Mouse (Mus musculus): ENCODE results near the gene Rnf31. TPM values are rescaled to one million over a fixed set of nuclear protein-coding genes. Genes with fewer than 3 reads are reported as not detected.

Rnf31 gene
- polyA plus RNA-seq (2016; fragmentation: Nextera tagmentation; extraction: Ambion mirVana), result 21.2 and 23.2 TPM in 2 replicates

GRCm38 (mm10) chr14:55591331-55591891 lies at the start of gene Rnf31:
TSS of gene Rnf31 (plus strand) at chr14:55591708.
- H3K9me3 ChIP-seq, result no peaks in the 10 kb centered on the region
- peaks cover 33% of the 10 kb centered on the region for H3K4me1 ChIP-seq (replicated peaks)
- peak; percentile 91 for DNase-seq (ENCODE audit: low spot score)
- H3K36me3 ChIP-seq, result peaks cover 54% of the 10 kb centered on the region
- H3K4me3 ChIP-seq, result peak within 1 kb of the TSS; percentile 86
- no peaks in the 10 kb centered on the region for H3K27me3 ChIP-seq (ENCODE audit: insufficient read depth, poor library complexity, severe bottlenecking)
- WGBS, result under 1% methylated on average over 33 of the region's 33 CpGs
- H3K27ac ChIP-seq, result peak within 1 kb of the TSS; percentile 94

GRCm38 (mm10) chr14:55542268-55542667 lies 49.2 kb upstream of the Rnf31 start:
- Histone ChIP-seq H3K36me3 (peaks cover 32% of the 10 kb centered on the region), H3K27me3 (ENCODE audit: insufficient read depth, poor library complexity, severe bottlenecking) (no peaks in the 10 kb centered on the region), H3K27ac (no peak overlapping the region), H3K9me3 (no peaks in the 10 kb centered on the region), H3K4me3 (no peak overlapping the region), H3K4me1 (replicated peaks) (peaks cover 22% of the 10 kb centered on the region)
- no peak for DNase-seq (ENCODE audit: low spot score)
- 95% methylated on average over 12 of the region's 12 CpGs for WGBS

- Histone ChIP-seq H3K27ac (no peak overlapping the region), H3K36me3 (peaks cover 52% of the 10 kb centered on the region)
Measured at GRCm38 (mm10) chr14:55544334-55544733, 47.2 kb upstream of the Rnf31 start.

GRCm38 (mm10) chr14:55550191-55550590 lies 41.3 kb upstream of the Rnf31 start:
- peaks cover 44% of the 10 kb centered on the region for H3K36me3 ChIP-seq
- H3K9me3 ChIP-seq, result no peaks in the 10 kb centered on the region
- H3K27me3 ChIP-seq (ENCODE audit: insufficient read depth, poor library complexity, severe bottlenecking), result no peaks in the 10 kb centered on the region
- DNase-seq (ENCODE audit: low spot score), result no peak
- no peaks in the 10 kb centered on the region for H3K4me1 ChIP-seq (replicated peaks)
- H3K27ac ChIP-seq, result no peak overlapping the region
- no peak overlapping the region for H3K4me3 ChIP-seq
- 90% methylated on average over 6 of the region's 6 CpGs for WGBS

More at GRCm38 (mm10) chr14:55544334-55544733, 47.2 kb upstream of the Rnf31 start:
- Histone ChIP-seq H3K27me3 (ENCODE audit: insufficient read depth, poor library complexity, severe bottlenecking) (no peaks in the 10 kb centered on the region), H3K4me1 (replicated peaks) (peaks cover 22% of the 10 kb centered on the region), H3K9me3 (no peaks in the 10 kb centered on the region), H3K4me3 (no peak overlapping the region)
- DNase-seq (ENCODE audit: low spot score), result no peak
- 93% methylated on average over 9 of the region's 9 CpGs for WGBS

DNA sequence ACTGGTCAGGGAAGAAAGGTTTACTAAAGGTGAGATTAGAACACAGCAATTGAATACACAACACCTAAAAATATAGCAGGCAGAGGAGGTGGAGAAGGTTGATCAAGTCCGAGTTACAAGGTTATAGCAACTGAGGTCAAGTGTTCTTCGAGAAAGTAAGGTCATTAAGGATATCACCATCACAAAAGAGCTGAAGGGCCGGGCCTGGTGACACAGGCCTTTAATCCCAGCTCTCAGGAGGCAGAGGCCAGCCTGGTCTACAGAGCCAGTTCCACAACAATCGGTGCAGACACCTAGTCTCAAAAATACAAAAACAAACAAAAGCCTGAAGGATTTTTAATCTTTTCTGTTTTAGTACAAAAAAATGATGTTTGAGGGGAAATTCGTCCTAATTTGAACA lies 40.2 kb upstream of the Rnf31 start:
- DNase-seq (ENCODE audit: low spot score), result no peak
- Histone ChIP-seq H3K27me3 (ENCODE audit: insufficient read depth, poor library complexity, severe bottlenecking) (no peaks in the 10 kb centered on the region), H3K4me3 (no peak overlapping the region), H3K4me1 (replicated peaks) (no peaks in the 10 kb centered on the region), H3K9me3 (no peaks in the 10 kb centered on the region), H3K36me3 (peaks cover 32% of the 10 kb centered on the region), H3K27ac (no peak overlapping the region)
- 70% methylated on average over 5 of the region's 5 CpGs for WGBS

GRCm38 (mm10) chr14:55551794-55552193 lies 39.7 kb upstream of the Rnf31 start:
- H3K9me3 ChIP-seq, result no peaks in the 10 kb centered on the region
- no peaks in the 10 kb centered on the region for H3K27me3 ChIP-seq (ENCODE audit: insufficient read depth, poor library complexity, severe bottlenecking)
- H3K36me3 ChIP-seq, result peaks cover 29% of the 10 kb centered on the region
- DNase-seq (ENCODE audit: low spot score), result no peak
- WGBS, result 92% methylated on average over 8 of the region's 8 CpGs
- no peak overlapping the region for H3K27ac ChIP-seq
- peaks cover under 1% of the 10 kb centered on the region; the same call in 1 of the 2 replicates for H3K4me1 ChIP-seq (replicated peaks)
- H3K4me3 ChIP-seq, result no peak overlapping the region

- Histone ChIP-seq H3K27me3 (ENCODE audit: insufficient read depth, poor library complexity, severe bottlenecking) (no peaks in the 10 kb centered on the region), H3K9me3 (no peaks in the 10 kb centered on the region), H3K4me3 (no peak overlapping the region), H3K36me3 (0 out of 2 replicates have a peak, but pooled peaks cover 2% of the 10 kb centered on the region), H3K27ac (no peak overlapping the region), H3K4me1 (replicated peaks) (peaks cover 8% of the 10 kb centered on the region; the same call in 1 of the 2 replicates)
- DNase-seq (ENCODE audit: low spot score), result no peak
Measured at GRCm38 (mm10) chr14:55554635-55555034, 36.9 kb upstream of the Rnf31 start.

- no peaks in the 10 kb centered on the region for H3K36me3 ChIP-seq
- 86% methylated on average over 3 of the region's 3 CpGs for WGBS
- no peak overlapping the region for H3K27ac ChIP-seq
- no peaks in the 10 kb centered on the region for H3K9me3 ChIP-seq
- DNase-seq (ENCODE audit: low spot score), result no peak
- peaks cover 8% of the 10 kb centered on the region; the same call in 1 of the 2 replicates for H3K4me1 ChIP-seq (replicated peaks)
- H3K27me3 ChIP-seq (ENCODE audit: insufficient read depth, poor library complexity, severe bottlenecking), result no peaks in the 10 kb centered on the region
- no peak overlapping the region for H3K4me3 ChIP-seq
Measured at GRCm38 (mm10) chr14:55555788-55556187, 35.7 kb upstream of the Rnf31 start.

DNA sequence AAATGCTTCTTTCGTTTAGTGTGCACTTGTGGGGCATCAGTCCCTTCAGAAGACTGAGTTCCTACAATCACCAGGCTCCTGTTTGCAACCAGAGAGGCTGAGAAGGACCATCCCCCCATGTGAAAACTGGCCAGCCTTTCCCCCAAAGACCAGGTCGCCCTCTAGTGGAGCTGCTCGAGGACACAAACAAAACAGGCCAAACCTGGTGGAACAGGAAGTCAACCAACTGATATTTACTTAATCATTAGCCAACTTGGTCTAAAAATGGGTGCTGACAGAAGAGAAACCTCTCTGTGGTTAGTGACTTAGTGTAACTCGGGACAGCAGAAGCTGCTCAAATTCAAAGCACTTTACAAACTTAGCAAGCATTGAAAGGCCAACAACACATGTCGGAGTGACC lies 34.5 kb upstream of the Rnf31 start:
- H3K4me3 ChIP-seq, result no peak overlapping the region
- no peak overlapping the region for H3K27ac ChIP-seq
- WGBS, result 28% methylated on average over 5 of the region's 5 CpGs
- H3K4me1 ChIP-seq (replicated peaks), result peaks cover 20% of the 10 kb centered on the region
- H3K36me3 ChIP-seq, result no peaks in the 10 kb centered on the region
- no peaks in the 10 kb centered on the region for H3K9me3 ChIP-seq
- H3K27me3 ChIP-seq (ENCODE audit: insufficient read depth, poor library complexity, severe bottlenecking), result no peaks in the 10 kb centered on the region
- peak; percentile 68 for DNase-seq (ENCODE audit: low spot score)

- Histone ChIP-seq H3K4me3 (no peak overlapping the region), H3K27me3 (ENCODE audit: insufficient read depth, poor library complexity, severe bottlenecking) (no peaks in the 10 kb centered on the region), H3K4me1 (replicated peaks) (peaks cover 20% of the 10 kb centered on the region), H3K9me3 (no peaks in the 10 kb centered on the region), H3K36me3 (no peaks in the 10 kb centered on the region), H3K27ac (no peak overlapping the region)
- DNase-seq (ENCODE audit: low spot score), result no peak
- WGBS, result 90% methylated on average over 3 of the region's 3 CpGs
Measured at GRCm38 (mm10) chr14:55557587-55557986, 33.9 kb upstream of the Rnf31 start.

GRCm38 (mm10) chr14:55558740-55559448 lies 32.6 kb upstream of the Rnf31 start:
- peaks cover 9% of the 10 kb centered on the region for H3K36me3 ChIP-seq
- no peaks in the 10 kb centered on the region for H3K27me3 ChIP-seq (ENCODE audit: insufficient read depth, poor library complexity, severe bottlenecking)
- H3K27ac ChIP-seq, result peak overlapping the region; percentile 95
- no peaks in the 10 kb centered on the region for H3K9me3 ChIP-seq
- peaks cover 20% of the 10 kb centered on the region for H3K4me1 ChIP-seq (replicated peaks)
- H3K4me3 ChIP-seq, result peak overlapping the region; percentile 67
- no peak for DNase-seq (ENCODE audit: low spot score)
- WGBS, result 60% methylated on average over 6 of the region's 6 CpGs

DNA sequence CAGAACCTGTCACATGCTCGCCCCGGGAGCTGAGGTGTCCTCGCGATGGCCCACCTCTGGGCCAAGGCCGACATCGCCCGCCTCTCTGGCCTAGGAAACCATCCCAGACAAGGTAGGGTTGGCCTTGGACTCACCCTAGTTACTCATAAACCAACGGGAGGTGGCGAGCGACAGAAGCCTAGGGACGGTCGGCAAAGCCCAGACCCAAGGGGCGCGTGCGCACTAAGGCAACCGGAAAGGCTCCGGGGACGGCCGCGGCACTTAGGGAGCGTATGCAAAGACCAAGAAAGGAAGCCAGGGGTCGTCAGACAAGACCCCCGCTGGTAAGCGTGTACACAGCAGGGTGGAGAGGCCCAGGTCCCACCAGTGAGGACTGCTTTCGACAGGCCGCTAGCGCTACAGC lies 31.7 kb upstream of the Rnf31 start, which contains the start of gene Dcaf11:
TSS of gene Dcaf11 (plus strand) at position 208 of the 403 bp plus-strand sequence.
- H3K9me3 ChIP-seq, result no peaks in the 10 kb centered on the region
- H3K36me3 ChIP-seq, result peaks cover 18% of the 10 kb centered on the region
- peak within 1 kb of the TSS; percentile 67 for H3K4me3 ChIP-seq
- under 1% methylated on average over 27 of the region's 27 CpGs for WGBS
- H3K27me3 ChIP-seq (ENCODE audit: insufficient read depth, poor library complexity, severe bottlenecking), result no peaks in the 10 kb centered on the region
- H3K4me1 ChIP-seq (replicated peaks), result peaks cover 20% of the 10 kb centered on the region
- H3K27ac ChIP-seq, result peak within 1 kb of the TSS; percentile 95
- DNase-seq (ENCODE audit: low spot score), result peak; percentile 93

Data from hindbrain, embryonic 10.5 days (tissue).